Comparison of ENCODE assay signal across 10 mouse cellular contexts in genomic region chr8:78431356-78431755, GRCm38 (mm10). TPM values are rescaled to one million over a fixed set of nuclear protein-coding genes. Genes with fewer than 3 reads are reported as not detected.
DNase-seq lines count a peak whose midpoint lies in the region; ATAC-seq and TF ChIP-seq lines count a peak whose summit lies in the region.
"Had no signal": no experiment of that assay in that cellular context is flagged by ENCODE, and none has a peak within 500 bp of the region (broad histone marks: within the 10 kb centered on the region; RNA-seq: fewer than 3 reads in every experiment).

No protein-coding gene starts in this region.

- no peaks in the 10 kb centered on the region for H3K9me3 ChIP-seq in limb, embryonic 14.5 days (ENCODE audit: control insufficient read depth, low read length)
- no peaks in the 10 kb centered on the region for H3K9me3 ChIP-seq in forebrain, postnatal 0 days (ENCODE audit: low read length)
- H3K9me3 ChIP-seq: lung, embryonic 15.5 days had no signal

- intact Hi-C loops in gastrocnemius, postnatal 36 days (cut with DNase I): no loop called here

- no peak overlapping the region for H3K27ac ChIP-seq in limb, embryonic 14.5 days (replicated peaks; ENCODE audit: low read depth, low read length)
- no peak overlapping the region for H3K27ac ChIP-seq in forebrain, postnatal 0 days (ENCODE audit: low read depth, low read length)
- H3K27ac ChIP-seq: lung, embryonic 15.5 days had no signal

- WGBS in limb, embryonic 14.5 days: 4% methylated on average over 4 of the region's 4 CpGs
- 4% methylated on average over 4 of the region's 4 CpGs for WGBS in forebrain, postnatal 0 days

- H3K4me2 ChIP-seq in limb, embryonic 14.5 days (replicated peaks; ENCODE audit: low read depth, low read length, severe bottlenecking): no peak overlapping the region
- H3K4me2 ChIP-seq in forebrain, postnatal 0 days (ENCODE audit: low read depth): no peak overlapping the region
- H3K4me2 ChIP-seq: lung, embryonic 15.5 days had no signal

- no peak for TF ChIP-seq CTCF in forebrain, postnatal 0 days (IDR thresholded peaks at IDR 0.05; ENCODE audit: low read depth)

- peak; percentile 56 for DNase-seq in gastrocnemius, postnatal 10 days
- no peak for DNase-seq in gastrocnemius, postnatal 36 days
- peak; percentile 62 for DNase-seq in 3T3-L1 (ENCODE audit: low read depth, low spot score)
- peak; percentile 31 for DNase-seq in c-Kit-positive CD71-negative TER-119-negative erythroid progenitor cells, embryonic 14.5 days (ENCODE audit: low read depth)
- peak; percentile 84 for DNase-seq in limb, embryonic 14.5 days (ENCODE audit: low spot score)
- DNase-seq in natural killer cell, adult 2 months (ENCODE audit: low spot score in 2 of 2): no peak
- DNase-seq in left cerebral cortex, adult 11 months (ENCODE audit: low spot score): no peak
- DNase-seq in forebrain, postnatal 0 days: no peak

- no peak overlapping the region for H3K4me3 ChIP-seq in limb, embryonic 14.5 days (replicated peaks; ENCODE audit: low read length)
- no peak overlapping the region for H3K4me3 ChIP-seq in forebrain, postnatal 0 days (ENCODE audit: low read depth, low read length)
- H3K4me3 ChIP-seq: lung, embryonic 15.5 days had no signal

- H3K27me3 ChIP-seq in limb, embryonic 14.5 days (ENCODE audit: control insufficient read depth, insufficient read depth, low read length): peaks cover 82% of the 10 kb centered on the region
- peaks cover 59% of the 10 kb centered on the region for H3K27me3 ChIP-seq in forebrain, postnatal 0 days (ENCODE audit: insufficient read depth, low read length)

- H3K4me1 ChIP-seq in limb, embryonic 14.5 days (ENCODE audit: control insufficient read depth, insufficient read depth, low read length): peaks cover 4% of the 10 kb centered on the region; the same call in 1 of the 2 replicates
- H3K4me1 ChIP-seq in forebrain, postnatal 0 days (ENCODE audit: insufficient read depth): peaks cover 3% of the 10 kb centered on the region; the same call in 1 of the 2 replicates

- H3K36me3 ChIP-seq in limb, embryonic 14.5 days (ENCODE audit: control insufficient read depth, insufficient read depth, low read length): no peaks in the 10 kb centered on the region
- H3K36me3 ChIP-seq in forebrain, postnatal 0 days (ENCODE audit: insufficient read depth): no peaks in the 10 kb centered on the region
- H3K36me3 ChIP-seq: lung, embryonic 15.5 days had no signal

- TF ChIP-seq POLR2A in limb, embryonic 14.5 days (IDR thresholded peaks at IDR 0.05; ENCODE audit: borderline replicate concordance, extremely low read depth, insufficient read depth, insufficient read length): no peak

- ATAC-seq in limb, embryonic 14.5 days (ENCODE audit: low FRiP score, low read depth): no peak
- ATAC-seq in forebrain, postnatal 0 days: no peak

- no peak overlapping the region for H3K9ac ChIP-seq in limb, embryonic 14.5 days (ENCODE audit: low read depth, low read length, severe bottlenecking)
- no peak overlapping the region for H3K9ac ChIP-seq in forebrain, postnatal 0 days
- H3K9ac ChIP-seq: lung, embryonic 15.5 days had no signal

RNA-seq across cellular contexts. Expression of gene Pou4f2, which starts 5.1 kb away (rescaled TPM):
- not detected for total RNA-seq in gastrocnemius, postnatal 10 days (2021)
- total RNA-seq in gastrocnemius, postnatal 36 days (2021): not detected
- 0.04 TPM in 1 of 2 replicates, not detected in the other for polyA plus RNA-seq in limb, embryonic 14.5 days (2012; rRNA removed)
- polyA plus RNA-seq in limb, embryonic 14.5 days (2014; fragmentation: Nextera tagmentation; extraction: Ambion mirVana): not detected in 2 replicates
- total RNA-seq in forebrain, postnatal 0 days (2014; rRNA removed): not detected in 2 replicates
- not detected in 2 replicates for polyA plus RNA-seq in forebrain, postnatal 0 days (2015; fragmentation: Nextera tagmentation; extraction: Ambion mirVana)
- total RNA-seq: gastrocnemius, postnatal 4 days had no signal
- polyA plus RNA-seq: lung, embryonic 15.5 days had no signal

Comparison
In these comparisons a context has a peak if more than half of its experiments do, and no peak if none do; other contexts are left out.
1. DNase-seq: peak in gastrocnemius, postnatal 10 days (single experiment), 3T3-L1 (single experiment), c-Kit-positive CD71-negative TER-119-negative erythroid progenitor cells, embryonic 14.5 days (single experiment) and limb, embryonic 14.5 days (single experiment); none in gastrocnemius, postnatal 36 days (0 of 2), natural killer cell, adult 2 months (0 of 2), left cerebral cortex, adult 11 months (single experiment) and forebrain, postnatal 0 days (single experiment).